Mouse (Mus musculus) mesoderm, embryonic 11.5 days (tissue): ENCODE measurements around the gene Paf1.

Source experiments
- DNase-seq: peaks from one replicate; pipeline ENCODE4 v3.0.0-alpha.2; 2012; ENCODE audit warnings: low read depth, low spot score

The Paf1 gene

GRCm38 (mm10) chr7:28370977-28371513 is 21.7 kb upstream of the Paf1 start:
- no peak for DNase-seq

- peak; percentile 43 for DNase-seq
Measured at GRCm38 (mm10) chr7:28371514-28371989, 21.2 kb upstream of the Paf1 start.

GRCm38 (mm10) chr7:28372251-28373108 is 20.3 kb upstream of the Paf1 start, which contains the start of gene Plekhg2:
Plekhg2 (minus strand) TSS chr7:28372599.
- peak; percentile 99 for DNase-seq

GRCm38 (mm10) chr7:28373131-28373581 is 19.6 kb upstream of the Paf1 start:
- DNase-seq, result peak; percentile 92

DNA sequence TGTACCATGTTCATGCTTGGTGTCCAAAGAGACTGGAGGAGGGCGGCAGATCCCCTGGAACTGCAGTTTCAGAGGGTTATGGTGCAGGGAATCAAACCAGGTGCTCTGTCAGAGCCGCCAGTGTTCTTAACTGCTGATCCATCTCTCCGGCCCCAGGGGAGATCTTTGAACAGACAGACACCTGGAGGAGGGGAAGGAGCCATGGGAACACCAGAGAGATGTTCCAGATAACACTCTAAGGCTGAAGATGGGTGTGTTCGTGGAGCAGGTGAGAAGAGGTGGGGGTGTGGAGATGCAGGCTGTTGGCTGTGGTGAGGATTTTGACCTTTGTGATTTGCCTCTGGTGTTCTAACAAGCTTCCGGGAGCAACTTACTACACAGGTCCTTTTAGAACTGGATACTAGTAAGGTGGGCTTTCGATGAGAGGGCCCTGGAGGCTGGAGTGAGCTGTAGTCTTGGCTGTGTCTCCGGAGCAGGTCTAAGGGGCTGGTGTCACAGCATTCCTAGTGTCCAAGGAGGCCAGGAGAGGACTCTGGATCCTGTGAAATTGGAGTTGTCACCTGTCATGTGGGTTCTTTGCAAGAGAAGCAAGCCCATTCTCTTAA is 18.8 kb upstream of the Paf1 start:
- no peak for DNase-seq

DNA sequence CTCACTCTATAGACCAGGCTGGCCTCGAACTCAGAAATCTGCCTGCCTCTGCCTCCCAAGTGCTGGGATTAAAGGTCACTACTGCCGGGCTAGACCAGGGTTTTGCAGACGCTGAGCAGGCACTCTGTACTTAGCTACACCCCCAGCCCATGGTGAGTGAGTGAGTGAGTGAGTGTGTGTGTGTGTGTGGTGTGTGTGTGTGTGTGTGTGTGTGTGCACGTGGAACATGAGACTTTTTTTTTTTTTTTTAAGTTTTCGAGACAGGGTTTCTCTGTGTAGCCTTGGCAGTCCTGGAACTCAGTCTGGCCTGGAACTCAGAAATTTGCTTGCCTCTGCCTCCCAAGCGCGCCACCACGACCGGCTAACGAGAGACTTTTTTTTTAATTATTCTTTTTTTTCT is 18.1 kb upstream of the Paf1 start:
- no peak for DNase-seq

- peak; percentile 91 for DNase-seq
Measured at GRCm38 (mm10) chr7:28375176-28375921, 17.4 kb upstream of the Paf1 start.

- peak; percentile 39 for DNase-seq
Measured at GRCm38 (mm10) chr7:28376011-28376771, 16.6 kb upstream of the Paf1 start.

GRCm38 (mm10) chr7:28377190-28378065 is 15.3 kb upstream of the Paf1 start:
- DNase-seq, result no peak

GRCm38 (mm10) chr7:28378066-28378690 is 14.6 kb upstream of the Paf1 start:
- DNase-seq, result no peak

- DNase-seq, result peak; percentile 79
Measured at GRCm38 (mm10) chr7:28378769-28379651, 13.7 kb upstream of the Paf1 start.

GRCm38 (mm10) chr7:28380237-28381016 is 12.3 kb upstream of the Paf1 start, which contains the start of gene Zfp36:
Zfp36 (minus strand) TSS chr7:28380253.
- no peak for DNase-seq

- peak; percentile 41 for DNase-seq
Measured at GRCm38 (mm10) chr7:28381017-28381790, 11.5 kb upstream of the Paf1 start.

- peak; percentile 80 for DNase-seq
Measured at GRCm38 (mm10) chr7:28381938-28382337, 10.8 kb upstream of the Paf1 start.

DNA sequence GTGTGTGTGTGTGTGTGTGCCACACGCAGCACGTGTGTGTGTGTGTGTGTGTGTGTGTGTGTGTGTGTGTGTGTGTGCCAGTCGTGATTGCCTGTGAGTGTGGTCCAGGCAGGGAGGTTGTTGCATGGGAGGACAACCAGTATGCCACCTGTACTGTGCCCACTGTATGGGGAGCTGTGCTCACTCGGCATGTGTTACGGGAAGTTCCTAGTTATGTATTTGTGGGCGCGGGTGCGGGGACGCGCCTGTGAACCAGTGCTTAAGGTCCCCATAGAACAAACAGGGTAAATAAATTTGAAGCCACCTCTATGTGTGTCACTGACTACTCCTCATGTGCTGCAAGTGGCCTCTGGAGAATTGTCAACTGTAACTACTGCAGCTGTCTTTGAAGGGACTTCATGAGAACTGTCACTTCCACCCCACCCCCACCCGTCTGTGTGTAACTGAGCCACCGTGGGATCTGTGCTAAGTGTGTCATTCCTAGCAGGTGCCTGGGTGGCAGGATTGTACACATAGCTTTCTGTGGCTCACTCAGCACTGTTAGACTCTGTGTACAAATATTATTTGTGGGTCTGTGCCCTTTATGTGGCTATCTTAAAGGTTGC is 10.3 kb upstream of the Paf1 start:
- DNase-seq, result no peak

DNA sequence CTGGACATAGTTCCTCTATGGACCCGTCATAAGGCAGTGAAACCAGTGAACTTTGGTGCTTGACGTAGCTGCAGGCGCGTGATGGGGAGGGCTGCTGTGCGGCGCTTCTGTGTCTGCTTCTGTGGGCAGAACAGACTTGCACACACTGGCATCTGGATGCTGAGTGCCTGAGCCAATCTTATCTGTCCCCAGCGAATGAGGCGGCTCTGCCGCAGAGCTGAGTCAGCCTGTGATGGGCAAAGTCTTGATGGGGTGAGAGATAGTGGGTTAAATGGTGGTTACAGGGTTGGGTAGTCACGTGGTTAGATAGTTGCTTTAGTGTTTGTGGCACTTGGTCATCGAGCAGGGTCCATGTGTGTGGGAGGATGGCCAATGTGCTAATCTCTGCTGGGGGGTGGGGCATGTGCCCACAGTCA is 9.8 kb upstream of the Paf1 start:
- no peak for DNase-seq
